Mouse (Mus musculus): ENCODE measurements around the gene Iqce.

Gene Iqce

DNA sequence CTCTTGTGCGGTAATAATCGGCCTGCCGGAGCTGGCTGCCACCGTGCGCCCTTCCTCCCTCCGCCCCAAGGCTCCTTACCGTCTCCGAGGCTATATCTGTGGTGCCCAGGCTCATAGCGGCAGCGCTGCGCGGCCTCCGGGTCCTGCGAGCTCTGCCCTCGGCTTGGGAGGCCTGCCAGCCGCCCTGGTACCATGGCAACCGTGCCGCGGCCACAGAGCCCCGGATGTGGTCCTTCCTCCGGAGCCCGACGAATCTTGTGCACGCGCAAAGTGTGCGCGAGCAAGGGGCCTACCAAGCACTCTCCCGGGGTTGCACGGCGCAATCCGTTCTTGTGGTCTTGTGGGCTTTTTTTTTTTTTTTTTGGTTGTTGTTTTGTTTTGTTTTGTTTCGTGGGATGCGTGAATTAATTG is at the start of gene Iqce:
Iqce (minus strand) TSS at position 276 of the 411 bp plus-strand sequence.
- in situ Hi-C loops (cut with MboI, MseI), result no loop called here

DNA sequence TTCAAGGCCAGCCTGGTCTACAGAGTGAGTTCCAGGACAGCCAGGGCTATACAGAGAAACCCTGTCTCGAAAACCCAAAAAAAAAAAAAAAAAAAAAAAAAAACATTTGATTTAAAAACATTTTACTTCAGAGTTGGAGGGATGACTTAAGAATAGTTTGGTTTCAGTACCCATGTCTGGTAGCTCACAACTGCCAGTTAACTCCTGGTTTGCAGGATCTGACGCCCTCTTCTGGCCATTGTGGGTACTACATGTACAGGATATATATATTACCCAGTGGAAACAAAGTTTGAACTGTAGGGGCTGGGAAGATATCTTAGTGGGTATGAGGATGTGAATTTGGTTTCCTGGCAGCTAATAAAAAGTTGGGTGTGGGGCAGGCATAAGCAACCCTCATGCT is 48.7 kb upstream of the Iqce start:
- in situ Hi-C loops (cut with MboI, MseI), result no loop called here

DNA sequence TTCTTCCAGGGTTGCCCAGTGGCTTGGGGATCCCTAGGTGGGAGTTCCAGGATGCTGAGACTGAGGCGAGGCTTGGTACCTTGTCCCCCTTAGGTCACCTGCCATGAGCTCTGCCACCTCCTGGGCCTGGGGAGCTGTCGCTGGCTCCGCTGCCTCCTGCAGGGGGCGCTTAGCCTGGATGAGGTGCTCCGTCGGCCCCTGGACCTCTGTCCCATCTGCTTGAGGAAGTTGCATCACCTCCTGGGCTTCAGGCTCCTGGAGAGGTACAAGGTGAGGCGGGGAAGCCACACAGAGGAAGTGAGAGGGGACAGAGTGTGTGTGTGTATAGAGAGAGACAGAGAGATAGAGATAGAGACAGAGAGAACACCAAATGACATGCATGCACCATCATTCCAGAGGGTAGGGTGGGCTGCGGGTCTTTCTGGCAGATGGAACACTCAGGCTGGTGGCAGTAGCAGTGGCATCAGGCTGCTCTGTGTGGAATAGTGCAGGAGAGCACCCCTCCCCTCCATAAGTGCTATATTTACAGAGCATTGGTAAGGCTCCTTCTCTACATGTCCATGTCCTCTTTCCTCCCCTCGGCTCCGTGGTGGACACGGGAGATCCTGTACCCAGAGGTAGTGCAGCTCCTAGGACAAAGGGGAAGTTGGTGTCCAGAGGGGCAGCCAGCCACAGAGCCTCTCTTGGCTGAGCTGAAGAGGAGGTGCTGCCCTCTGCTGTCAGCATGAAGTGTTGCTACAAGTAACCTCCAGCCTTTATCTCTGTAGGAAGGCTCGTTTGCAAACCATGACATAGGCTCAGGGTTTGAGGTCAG is 47.1 kb upstream of the Iqce start:
- in situ Hi-C loops (cut with MboI, MseI), result no loop called here

DNA sequence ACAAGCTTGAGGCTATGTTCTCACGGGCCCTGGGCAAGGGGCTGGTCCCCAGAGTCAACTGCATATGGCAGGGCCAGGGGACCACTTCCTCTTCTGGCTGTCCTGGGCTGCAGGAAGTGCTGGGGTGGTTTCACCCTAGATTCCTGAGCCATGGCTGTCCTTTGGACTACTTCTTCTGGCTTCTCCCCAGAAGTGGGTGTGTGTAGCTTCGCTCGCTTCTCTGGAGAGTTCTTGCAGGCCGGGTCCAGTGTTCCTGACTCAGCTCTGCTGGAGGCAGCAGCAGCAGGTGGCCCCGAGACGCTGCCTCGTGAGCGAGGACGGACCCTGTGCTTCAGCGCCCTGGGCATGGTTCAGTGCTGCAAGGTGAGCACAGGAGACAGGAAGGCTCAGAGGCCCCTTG is 46.2 kb upstream of the Iqce start:
- in situ Hi-C loops (cut with MboI, MseI), result no loop called here

DNA sequence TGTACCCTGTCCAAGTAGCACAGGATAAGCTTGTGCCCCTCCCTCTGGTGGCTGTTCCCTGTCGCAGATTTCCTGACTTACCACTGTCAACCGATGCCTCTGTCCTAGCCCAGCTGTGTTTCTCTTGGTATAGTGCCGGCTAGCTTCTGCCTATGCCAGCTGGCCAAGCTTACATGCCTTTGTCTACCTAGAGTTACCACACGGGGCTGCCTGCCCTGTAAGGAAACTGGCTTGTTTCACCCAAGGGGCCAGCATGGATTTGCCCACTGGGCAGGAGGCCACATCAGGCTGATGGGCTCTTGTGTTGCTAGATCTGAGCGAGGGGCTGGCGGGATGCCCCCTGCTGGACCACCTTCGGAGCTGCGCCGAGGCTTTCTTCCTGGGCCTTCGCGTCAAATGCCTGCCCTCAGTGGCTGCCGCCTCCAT is 41.5 kb upstream of the Iqce start:
- in situ Hi-C loops (cut with MboI, MseI), result no loop called here

DNA sequence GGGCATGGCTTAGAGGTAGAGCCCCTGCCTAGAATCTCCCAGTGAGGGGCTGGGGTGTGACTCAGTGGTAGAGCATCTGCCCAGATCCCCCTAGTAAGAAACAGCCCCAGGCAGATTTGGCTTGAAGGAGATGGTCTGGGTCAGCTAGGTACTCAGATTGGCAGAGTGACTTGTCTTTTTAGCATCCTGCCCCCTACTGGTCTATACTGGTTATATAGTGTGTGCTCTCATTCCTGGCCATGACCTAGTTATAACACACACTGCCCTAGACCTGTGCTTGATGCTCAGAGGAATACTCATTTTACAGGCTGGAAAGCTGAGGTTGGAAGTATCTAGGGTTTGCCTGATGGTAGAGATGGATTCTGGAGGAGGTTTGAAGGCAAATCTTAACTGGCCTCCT is 39.7 kb upstream of the Iqce start:
- in situ Hi-C loops (cut with MboI, MseI), result no loop called here

DNA sequence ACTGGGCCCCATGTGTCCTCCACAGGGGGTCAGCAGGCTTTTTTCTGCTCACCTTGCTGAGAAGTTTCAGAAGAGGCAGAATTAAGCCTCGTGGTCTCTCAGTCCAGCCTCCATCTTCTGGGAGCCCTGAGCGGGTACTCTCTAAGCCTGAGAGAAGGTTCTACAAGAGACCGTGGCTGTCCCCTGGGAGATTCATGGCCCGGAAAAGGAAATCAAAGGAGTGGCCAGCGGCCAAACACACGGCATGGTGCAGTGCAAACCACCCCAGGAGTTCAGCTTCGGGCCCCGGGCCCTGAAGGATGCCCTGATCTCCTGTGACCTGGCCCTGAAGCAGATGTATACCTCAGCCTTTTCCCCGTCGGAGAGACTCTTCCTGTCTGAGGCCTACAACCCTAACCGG is 38.9 kb upstream of the Iqce start:
- in situ Hi-C loops (cut with MboI, MseI), result no loop called here

DNA sequence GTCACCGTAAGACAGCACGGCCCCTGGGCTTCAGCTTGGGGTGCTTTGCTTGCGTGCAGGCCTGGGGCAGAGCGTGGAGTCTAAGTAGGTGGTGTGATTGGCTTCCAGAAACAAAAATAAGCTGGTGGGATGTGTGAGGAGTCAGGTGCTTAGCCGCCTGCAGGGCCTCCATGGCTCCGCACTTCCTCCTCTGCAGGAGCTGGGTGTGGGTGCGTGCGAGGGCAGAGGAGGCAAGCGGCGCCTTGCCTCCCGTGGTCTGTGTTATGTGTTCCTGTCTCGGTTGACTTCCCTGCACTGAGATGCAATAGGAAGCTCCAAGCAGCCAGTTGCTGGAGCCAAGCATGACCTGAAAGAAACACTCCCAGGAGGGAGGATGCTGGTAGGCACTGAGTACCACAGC is 37.6 kb upstream of the Iqce start:
- in situ Hi-C loops (cut with MboI, MseI), result no loop called here

DNA sequence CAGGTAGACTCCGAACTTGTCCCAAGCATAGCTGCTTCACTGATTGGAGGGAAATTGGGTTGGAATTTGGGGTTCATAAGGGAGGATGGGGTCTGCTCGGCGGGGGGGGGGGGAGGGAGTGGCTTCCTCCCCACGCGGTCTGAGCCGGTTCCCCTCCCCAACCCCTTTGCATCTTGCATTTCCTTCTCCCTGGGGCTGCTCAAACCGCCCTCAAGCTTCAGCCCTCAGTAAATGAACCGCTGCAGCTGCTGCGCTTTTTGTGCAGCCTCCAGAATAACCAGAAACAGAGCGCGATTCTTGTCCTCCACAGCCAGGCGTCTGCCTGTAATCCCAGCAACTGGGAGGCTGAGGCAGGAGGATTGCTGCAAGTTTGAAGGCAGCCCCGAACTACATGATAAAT is 34.0 kb upstream of the Iqce start:
- in situ Hi-C loops (cut with MboI, MseI), result no loop called here

DNA sequence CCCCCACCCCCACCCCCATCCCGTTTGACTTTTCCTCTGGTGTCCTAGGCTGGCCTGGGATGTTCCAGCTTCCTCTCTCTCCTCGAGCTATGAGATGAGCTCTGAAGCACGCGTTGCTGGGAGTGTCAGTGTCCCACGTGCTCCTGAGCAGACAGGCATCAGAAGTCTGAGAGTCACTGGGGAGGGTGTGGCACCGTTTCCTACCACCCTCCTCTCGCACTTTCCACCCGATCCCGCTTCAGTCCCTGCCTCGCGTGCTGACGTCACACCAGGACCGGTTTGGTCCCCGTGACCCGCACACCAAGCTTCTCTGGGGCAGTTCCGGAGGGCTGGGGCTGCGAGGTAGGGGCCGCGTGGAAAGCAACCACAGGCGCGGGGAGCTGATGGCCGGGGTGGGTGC is 33.1 kb upstream of the Iqce start:
- in situ Hi-C loops (cut with MboI, MseI), result no loop called here

DNA sequence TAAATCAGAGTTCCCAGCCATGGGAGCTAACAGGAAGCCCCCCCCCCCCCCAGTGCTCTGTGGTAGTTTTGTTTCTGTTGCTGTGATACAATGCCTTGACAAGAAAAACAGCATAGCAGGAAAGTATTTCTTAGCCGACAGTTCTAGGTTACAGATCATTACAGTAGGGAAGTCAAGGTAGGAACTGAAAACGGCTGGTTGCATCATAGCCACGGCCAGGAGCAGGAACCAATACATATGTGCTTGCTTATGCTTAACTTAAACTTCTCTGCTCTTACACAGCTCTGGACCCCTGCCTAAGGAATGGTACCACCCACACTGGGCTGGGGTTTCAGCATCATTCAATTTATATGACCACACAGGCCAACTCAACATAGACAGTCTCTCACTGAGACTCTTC is 31.2 kb upstream of the Iqce start:
- in situ Hi-C loops (cut with MboI, MseI), result no loop called here

DNA sequence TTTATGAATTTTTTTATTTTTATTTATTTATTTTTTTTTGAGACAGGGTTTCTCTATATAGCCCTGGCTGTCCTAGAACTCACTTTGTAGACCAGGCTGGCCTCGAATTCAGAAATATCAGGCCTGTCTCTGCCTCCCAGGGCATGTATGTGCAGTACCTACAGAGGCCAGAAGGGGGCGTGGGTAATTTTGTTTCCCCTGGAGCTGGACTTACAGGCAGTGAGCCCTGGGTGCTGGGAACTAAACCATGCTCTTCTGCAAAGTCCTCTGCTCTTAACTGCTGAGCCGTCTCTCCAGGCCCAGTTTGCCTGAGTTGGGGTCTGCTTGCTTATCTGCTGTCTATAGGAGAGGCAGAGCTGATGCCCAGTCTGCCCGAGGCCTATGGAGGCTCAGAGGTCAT is 30.0 kb upstream of the Iqce start:
- in situ Hi-C loops (cut with MboI, MseI), result no loop called here

DNA sequence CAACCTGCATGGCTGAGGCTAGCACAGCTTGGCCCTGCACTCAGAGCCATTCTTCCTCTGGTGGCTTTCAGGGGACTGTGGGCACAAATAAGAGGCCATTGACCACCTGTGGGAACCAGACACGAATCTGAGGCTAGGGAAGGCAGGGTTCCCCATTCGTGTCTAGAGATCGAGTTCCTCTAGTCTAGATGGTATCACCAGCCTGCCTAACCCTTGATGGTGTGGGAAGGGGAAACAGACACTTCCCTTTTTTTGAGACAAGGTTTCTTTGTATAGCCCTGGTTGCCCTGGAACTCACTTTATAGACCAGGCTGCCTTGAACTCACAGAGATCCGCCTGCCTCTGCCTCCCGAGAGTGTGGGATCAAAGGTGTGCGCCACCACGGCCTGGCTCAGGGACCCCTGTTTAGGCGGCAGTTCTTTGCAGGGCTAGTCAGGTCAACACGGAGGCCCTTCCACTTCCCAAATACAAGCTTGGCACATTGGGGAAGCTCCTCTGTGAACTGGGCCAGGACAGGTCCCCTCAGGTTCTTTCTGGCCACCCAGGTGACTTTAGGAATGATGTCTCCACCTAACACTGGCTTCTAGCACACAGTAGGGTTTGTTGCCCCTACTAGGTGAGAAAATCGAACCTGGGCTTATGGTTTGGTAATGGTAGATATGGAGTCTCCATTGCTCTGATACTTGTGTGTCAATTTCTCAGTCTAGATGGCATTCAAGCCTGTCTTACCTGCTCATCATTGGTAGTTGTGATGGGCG is 29.0 kb upstream of the Iqce start:
- in situ Hi-C loops (cut with MboI, MseI), result no loop called here

DNA sequence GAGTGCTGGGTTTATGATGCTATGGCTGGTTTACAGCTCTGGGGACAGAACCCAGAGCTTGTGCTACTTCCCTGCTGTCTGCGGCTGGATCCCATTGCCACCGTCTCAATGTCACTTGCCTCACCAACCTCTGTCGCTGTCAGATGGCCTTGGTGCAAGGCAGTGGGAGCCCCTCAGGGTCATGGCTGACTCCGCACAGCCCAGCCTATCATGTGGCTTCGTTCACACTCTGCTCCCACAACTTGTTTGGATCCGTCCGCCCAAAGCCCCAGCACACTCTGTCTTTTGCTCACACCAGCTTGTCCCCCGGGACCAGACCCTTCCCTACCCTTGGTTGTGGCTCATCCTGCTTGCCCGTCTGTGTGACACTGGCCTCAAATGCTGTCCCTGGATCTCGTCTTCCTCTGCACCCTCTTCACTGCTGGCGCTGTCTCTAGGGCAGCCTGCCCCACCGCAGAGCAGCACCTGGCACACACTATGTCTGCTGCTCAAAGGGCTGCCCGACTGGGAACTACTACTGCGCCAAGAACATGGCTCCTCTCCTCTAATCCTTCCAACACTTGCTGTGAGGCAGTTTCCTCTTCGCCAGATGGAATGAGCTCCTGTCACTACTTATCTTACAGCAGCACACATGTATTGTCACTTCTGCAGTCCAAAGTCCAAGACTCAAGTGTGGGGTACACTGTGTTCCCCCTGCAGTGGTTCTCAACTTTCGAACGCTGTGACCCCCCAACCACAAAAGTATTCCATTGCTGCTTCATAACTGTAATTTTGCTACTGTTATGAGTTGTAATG is 25.0 kb upstream of the Iqce start:
- in situ Hi-C loops (cut with MboI, MseI), result no loop called here

DNA sequence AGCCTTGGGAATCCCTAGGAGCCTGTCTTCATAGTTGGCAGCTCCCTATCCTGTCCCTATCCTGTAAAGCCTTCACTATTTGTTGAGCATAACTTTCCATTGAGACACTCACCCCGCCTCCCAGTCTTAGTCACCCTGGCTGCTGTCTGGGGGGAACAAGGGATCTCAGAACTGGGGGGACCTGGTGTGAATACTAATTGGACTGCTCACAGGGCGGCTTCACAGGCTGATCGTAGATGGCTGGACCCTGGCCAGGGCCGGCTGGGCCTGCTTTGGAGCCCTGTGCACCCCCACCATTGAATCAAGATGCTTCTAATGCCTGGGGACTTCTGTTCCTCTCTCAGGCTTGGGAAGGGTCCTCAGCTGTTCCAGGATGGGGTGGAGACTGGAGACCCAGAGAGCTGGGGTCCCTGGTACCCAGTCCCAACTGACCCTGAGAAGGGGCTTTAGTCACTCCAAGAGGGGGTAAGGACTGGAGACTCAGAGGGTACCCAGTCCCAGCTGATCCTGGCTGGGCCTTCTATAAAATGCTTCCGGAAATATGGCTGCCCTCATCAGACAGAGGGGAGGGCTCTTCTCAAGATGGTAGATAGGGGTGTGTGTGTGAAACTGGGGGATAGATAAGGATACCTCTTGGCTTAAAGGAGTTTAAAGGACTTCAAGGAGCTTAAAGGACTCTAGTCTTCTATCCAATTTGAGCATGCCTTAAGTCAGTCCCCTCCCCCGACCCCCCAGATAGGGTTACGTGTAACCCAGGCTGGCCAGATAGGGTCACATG is 24.1 kb upstream of the Iqce start:
- in situ Hi-C loops (cut with MboI, MseI), result no loop called here

DNA sequence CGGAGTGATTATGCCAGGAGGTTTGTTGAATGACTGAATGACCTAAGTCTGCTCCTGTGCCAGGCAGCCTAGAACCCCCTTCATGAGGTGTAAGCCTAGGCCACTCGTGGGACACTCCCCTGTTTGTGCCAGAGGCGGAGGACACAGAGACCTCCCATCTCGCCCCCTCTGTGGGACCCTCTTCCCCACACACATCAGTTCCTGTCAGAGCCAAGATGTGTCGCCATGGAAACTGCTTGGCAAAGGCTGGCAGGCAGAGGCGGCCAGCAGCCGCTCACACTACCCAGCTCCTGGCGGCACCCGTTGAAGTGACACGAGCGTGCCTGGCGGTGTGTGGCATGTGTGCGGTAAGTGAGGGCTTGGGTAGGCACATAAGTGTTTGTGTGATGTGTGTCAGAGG is 21.6 kb upstream of the Iqce start, which contains the start of gene Amz1:
Amz1 (plus strand) TSS at position 306 of the 400 bp plus-strand sequence.
- in situ Hi-C loops (cut with MboI, MseI), result no loop called here

DNA sequence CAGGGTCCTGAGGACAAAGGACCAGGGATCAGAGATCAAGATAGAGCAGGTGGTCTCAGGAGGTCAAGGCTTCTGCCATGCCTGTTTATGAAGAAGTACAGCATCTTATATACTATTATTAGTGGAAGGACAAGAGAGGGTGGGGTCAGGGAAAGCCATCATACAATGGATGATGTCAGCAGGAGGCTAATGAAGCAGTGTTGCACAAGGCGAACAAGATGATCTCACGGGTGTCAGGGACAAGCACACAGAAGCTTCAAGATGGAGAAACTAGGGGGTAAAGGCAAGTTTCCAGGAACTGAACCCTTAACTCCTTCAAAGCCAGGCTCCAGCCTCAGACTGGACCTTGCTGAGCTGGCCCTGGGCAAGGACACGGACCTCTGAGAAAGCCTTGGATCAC is 19.9 kb upstream of the Iqce start:
- in situ Hi-C loops (cut with MboI, MseI), result no loop called here

DNA sequence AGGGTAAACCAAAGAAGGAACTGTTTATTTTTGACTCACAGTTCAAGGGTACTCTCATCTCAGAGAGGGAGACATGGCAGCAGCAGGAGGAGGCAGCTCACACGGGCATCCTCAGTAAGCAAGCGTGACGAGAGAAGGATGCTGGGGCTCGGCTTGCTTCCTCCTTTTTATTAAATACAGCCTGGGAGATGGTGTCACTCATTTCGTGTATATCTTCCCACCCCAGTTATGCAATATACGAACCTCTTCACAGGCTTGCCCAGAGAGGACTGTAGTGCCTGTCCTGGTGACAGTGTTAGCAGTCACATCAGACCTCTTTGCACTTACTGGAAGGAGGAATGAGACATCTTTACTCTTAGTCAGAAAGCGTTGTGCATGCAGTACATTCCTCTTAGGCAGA is 18.6 kb upstream of the Iqce start:
- in situ Hi-C loops (cut with MboI, MseI), result no loop called here

DNA sequence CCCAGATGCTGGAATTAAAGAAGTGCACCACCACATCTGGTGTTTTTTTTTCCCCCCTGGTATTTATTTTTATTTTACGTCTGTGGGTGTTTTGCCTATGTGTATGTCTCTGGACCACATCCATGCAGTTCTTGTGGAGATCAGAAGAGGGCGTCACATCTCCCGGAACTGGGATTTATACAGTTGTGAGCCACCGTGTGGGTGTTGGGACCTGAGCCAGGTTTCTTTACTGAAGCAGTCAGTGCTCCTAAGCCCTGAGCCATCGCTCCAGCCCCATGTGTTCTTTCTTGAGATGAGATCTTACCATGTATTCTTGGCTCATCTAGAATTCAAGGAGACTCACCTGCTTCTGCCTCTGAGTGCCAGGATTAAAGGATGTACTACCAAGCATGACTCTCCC is 8.9 kb upstream of the Iqce start:
- in situ Hi-C loops (cut with MboI, MseI), result no loop called here

DNA sequence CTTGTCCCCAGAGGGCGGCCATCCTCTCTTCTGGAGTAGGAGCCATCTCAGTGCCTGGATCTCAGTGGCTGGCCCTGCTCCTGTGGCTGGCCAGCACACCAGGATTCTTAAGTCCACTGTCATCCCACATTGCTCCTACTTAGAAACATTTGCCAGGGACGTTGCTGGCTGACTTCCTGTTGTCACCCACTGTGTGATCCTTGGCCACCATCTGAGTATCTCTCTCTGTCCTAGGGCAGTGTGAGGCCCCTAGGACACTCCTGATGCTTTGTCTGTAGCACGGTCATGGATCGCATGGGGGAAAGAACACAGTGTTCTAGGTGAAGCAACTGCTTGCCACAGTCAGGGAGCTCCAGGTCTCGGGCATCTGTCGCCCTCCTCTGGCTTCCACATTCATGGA is 8.1 kb upstream of the Iqce start:
- in situ Hi-C loops (cut with MboI, MseI), result no loop called here

DNA sequence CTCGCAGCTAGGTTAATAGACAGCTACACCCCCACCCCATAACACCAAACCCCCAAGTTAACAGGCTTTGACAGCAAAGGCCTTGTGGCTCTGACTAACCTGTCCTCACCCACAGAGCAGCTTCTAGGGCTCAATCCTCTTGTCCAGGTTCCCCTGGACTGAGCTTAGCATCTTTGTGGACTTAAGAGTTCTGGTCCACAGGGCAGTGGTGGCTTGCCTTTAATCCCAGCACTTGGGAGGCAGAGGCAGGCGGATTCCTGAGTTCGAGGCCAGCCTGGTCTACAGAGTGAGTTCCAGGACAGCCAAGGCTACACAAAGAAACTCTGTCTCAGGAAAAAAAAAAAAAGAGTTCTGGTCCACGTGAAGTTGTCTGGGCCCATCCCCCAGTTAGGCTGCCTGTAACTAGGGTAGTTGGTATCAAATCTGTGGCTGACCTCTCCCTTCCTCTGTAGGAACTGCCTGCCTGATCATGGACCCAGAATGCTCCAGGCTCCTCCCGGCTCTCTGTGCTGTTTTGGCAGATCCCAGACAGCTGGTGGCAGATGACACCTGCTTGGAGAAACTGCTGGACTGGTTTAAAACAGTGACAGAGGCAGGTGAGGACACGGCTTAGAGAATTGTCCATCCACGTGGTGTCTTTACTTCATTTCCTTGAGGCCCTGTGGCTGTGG is 3.5 kb upstream of the Iqce start:
- in situ Hi-C loops (cut with MboI, MseI), result no loop called here

Measured in T-helper 1 cell (primary cell).